Mouse (Mus musculus): Measurements from ENCODE around the gene Ppan. TPM values are rescaled to one million over a fixed set of nuclear protein-coding genes. Genes with fewer than 3 reads are reported as not detected.

The Ppan gene
- polyA plus RNA-seq, 1 experiment from 2014 or later: 64.0 TPM

Small RNAs within 50 kb of the gene (microRNA-seq; reads per million reads assigned to microRNA genes)
- not detected for gene Mir7081

Other genes with a start within 250 kb of the Ppan start
- 391 and 397 TPM in 2 replicates for gene Ubl5, start 245.3 kb upstream of the Ppan start, polyA plus RNA-seq (2014; fragmentation: Nextera tagmentation; extraction: Ambion mirVana)
- gene Fbxl12, start 243.4 kb upstream of the Ppan start, polyA plus RNA-seq (2014; fragmentation: Nextera tagmentation; extraction: Ambion mirVana): 15.3 and 15.8 TPM in 2 replicates
- 68.7 and 71.6 TPM in 2 replicates for gene Pin1, start 236.1 kb upstream of the Ppan start, polyA plus RNA-seq (2014; fragmentation: Nextera tagmentation; extraction: Ambion mirVana)
- gene Olfm2, start 141.8 kb upstream of the Ppan start, polyA plus RNA-seq (2014; fragmentation: Nextera tagmentation; extraction: Ambion mirVana): 76.1 and 88.4 TPM in 2 replicates
- 0.21 and 0.32 TPM in 2 replicates for gene Col5a3, start 73.1 kb upstream of the Ppan start, polyA plus RNA-seq (2014; fragmentation: Nextera tagmentation; extraction: Ambion mirVana)
- not detected in 2 replicates for gene Rdh8, start 69.7 kb upstream of the Ppan start, polyA plus RNA-seq (2014; fragmentation: Nextera tagmentation; extraction: Ambion mirVana)
- 0.65 and 0.94 TPM in 2 replicates for gene A230050P20Rik, start 19.5 kb upstream of the Ppan start, polyA plus RNA-seq (2014; fragmentation: Nextera tagmentation; extraction: Ambion mirVana)
- 4.0 and 5.7 TPM in 2 replicates for gene Angptl6, start 8.4 kb upstream of the Ppan start, polyA plus RNA-seq (2014; fragmentation: Nextera tagmentation; extraction: Ambion mirVana)
- 352 and 373 TPM in 2 replicates for gene Eif3g, start 10.4 kb downstream of the Ppan start, polyA plus RNA-seq (2014; fragmentation: Nextera tagmentation; extraction: Ambion mirVana)
- 70.3 and 72.7 TPM in 2 replicates for gene Dnmt1, start 71.7 kb downstream of the Ppan start, polyA plus RNA-seq (2014; fragmentation: Nextera tagmentation; extraction: Ambion mirVana)
- gene S1pr2, start 88.6 kb downstream of the Ppan start, polyA plus RNA-seq (2014; fragmentation: Nextera tagmentation; extraction: Ambion mirVana): 24.8 and 28.5 TPM in 2 replicates
- gene Mrpl4, start 114.6 kb downstream of the Ppan start, polyA plus RNA-seq (2014; fragmentation: Nextera tagmentation; extraction: Ambion mirVana): 131 and 135 TPM in 2 replicates
- gene Icam1, start 127.8 kb downstream of the Ppan start, polyA plus RNA-seq (2014; fragmentation: Nextera tagmentation; extraction: Ambion mirVana): 5.6 TPM in 2 replicates
- gene Icam4, start 141.2 kb downstream of the Ppan start, polyA plus RNA-seq (2014; fragmentation: Nextera tagmentation; extraction: Ambion mirVana): 4.2 and 5.8 TPM in 2 replicates
- gene Icam5, start 143.9 kb downstream of the Ppan start, polyA plus RNA-seq (2014; fragmentation: Nextera tagmentation; extraction: Ambion mirVana): 0.11 TPM in 1 of 2 replicates, not detected in the other
- 1.2 and 1.9 TPM in 2 replicates for gene Zglp1, start 178.9 kb downstream of the Ppan start, polyA plus RNA-seq (2014; fragmentation: Nextera tagmentation; extraction: Ambion mirVana)
- 0.82 and 0.97 TPM in 2 replicates for gene Gm49373, start 184.9 kb downstream of the Ppan start, polyA plus RNA-seq (2014; fragmentation: Nextera tagmentation; extraction: Ambion mirVana)
- gene Fdx1l, start 185.4 kb downstream of the Ppan start, polyA plus RNA-seq (2014; fragmentation: Nextera tagmentation; extraction: Ambion mirVana): 52.0 and 55.5 TPM in 2 replicates
- 2.7 and 2.8 TPM in 2 replicates for gene Gm38431, start 203.8 kb downstream of the Ppan start, polyA plus RNA-seq (2014; fragmentation: Nextera tagmentation; extraction: Ambion mirVana)
- gene Raver1, start 203.8 kb downstream of the Ppan start, polyA plus RNA-seq (2014; fragmentation: Nextera tagmentation; extraction: Ambion mirVana): 88.4 and 90.7 TPM in 2 replicates
- 8.6 and 9.2 TPM in 2 replicates for gene Tyk2, start 243.1 kb downstream of the Ppan start, polyA plus RNA-seq (2014; fragmentation: Nextera tagmentation; extraction: Ambion mirVana)